Mouse (Mus musculus): ENCODE results near the gene Dab1.

DNA sequence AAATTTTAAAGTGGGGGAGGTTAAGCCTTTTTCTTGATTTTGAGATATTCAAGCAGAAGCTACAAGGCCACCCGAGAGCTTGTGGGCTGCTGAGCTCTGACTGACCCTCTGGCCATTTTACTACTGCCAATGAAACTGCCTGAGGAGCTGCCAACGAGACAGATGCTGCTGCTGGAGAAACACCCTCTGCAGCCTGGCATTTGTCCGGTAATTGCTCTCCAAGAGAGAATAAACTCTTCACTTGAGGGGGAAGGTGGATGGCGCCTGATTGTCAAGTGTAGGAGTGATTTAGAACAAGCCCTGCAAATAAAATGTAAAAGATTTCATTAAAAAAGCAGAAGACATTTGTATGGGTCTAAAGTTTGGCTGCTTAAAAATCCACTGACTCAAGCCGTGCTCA lies 839.6 kb downstream of the Dab1 start:
- TF ChIP-seq CTCF (IDR thresholded peaks at IDR 0.05) (no peak), EP300 (IDR thresholded peaks at IDR 0.05) (no peak)
